Mouse (Mus musculus) forebrain, embryonic 12.5 days (tissue): ENCODE measurements around the gene Ppat. TPM values are rescaled to one million over a fixed set of nuclear protein-coding genes. Genes with fewer than 3 reads are reported as not detected.
"Not testable (repeated sequence)": the region's sequence is repeated elsewhere in the genome, so short reads cannot be mapped to it uniquely, and the experiment has no call there.

Experiments
- ATAC-seq: fragments of 200-750 bp; cut with Nextera tagmentation; 2 replicates; pipeline ENCODE4 v1.8.0; 2017; ENCODE audit warnings: moderate TSS enrichment; ENCODE audit not compliant: low FRiP score
- H3K27ac ChIP-seq: fragments of 300-500 bp; sonication (generic); 2 replicates; pipeline ENCODE4 v1.5.1; 2016; ENCODE audit warnings: mild to moderate bottlenecking
- H3K27me3 ChIP-seq: fragments of 300-500 bp; sonication (generic); 2 replicates; pipeline ENCODE4 v1.6.1; 2016; ENCODE audit warnings: mild to moderate bottlenecking
- H3K36me3 ChIP-seq: fragments of 300-500 bp; sonication (generic); replicated peaks from 2 replicates; pipeline ENCODE4 v1.6.1; 2016; ENCODE audit warnings: mild to moderate bottlenecking
- H3K4me1 ChIP-seq: fragments of 300-500 bp; sonication (generic); 2 replicates; pipeline ENCODE4 v1.6.1; 2016
- H3K4me2 ChIP-seq: fragments of 300-500 bp; sonication (generic); 2 replicates; pipeline ENCODE4 v1.6.1; 2016; ENCODE audit warnings: mild to moderate bottlenecking, moderate library complexity
- H3K4me3 ChIP-seq: fragments of 300-500 bp; sonication (generic); replicated peaks from 2 replicates; pipeline ENCODE4 v1.5.1; 2016; ENCODE audit warnings: mild to moderate bottlenecking
- H3K9ac ChIP-seq: fragments of 300-500 bp; sonication (generic); 2 replicates; pipeline ENCODE4 v1.6.1; 2016; ENCODE audit warnings: mild to moderate bottlenecking
- H3K9me3 ChIP-seq: fragments of 300-500 bp; sonication (generic); 2 replicates; pipeline ENCODE4 v1.6.1; 2016
- WGBS: fragments of 180-500 bp; shearing (Covaris S2); methylation state at CpG from one replicate; pipeline ENCODE4 v1.1.7; 2016; 5-methylcytosine and 5-hydroxymethylcytosine counted together
- polyA plus RNA-seq: library from polyadenylated mRNA; unstranded; fragments of >200 nt; fragmentation: Nextera tagmentation; extraction: Ambion mirVana; gene quantifications from 2 replicates; pipeline ENCODE4 v1.2.1, GENCODE M21; 2016

The Ppat gene
- 31.8 and 32.6 TPM in 2 replicates for polyA plus RNA-seq

DNA sequence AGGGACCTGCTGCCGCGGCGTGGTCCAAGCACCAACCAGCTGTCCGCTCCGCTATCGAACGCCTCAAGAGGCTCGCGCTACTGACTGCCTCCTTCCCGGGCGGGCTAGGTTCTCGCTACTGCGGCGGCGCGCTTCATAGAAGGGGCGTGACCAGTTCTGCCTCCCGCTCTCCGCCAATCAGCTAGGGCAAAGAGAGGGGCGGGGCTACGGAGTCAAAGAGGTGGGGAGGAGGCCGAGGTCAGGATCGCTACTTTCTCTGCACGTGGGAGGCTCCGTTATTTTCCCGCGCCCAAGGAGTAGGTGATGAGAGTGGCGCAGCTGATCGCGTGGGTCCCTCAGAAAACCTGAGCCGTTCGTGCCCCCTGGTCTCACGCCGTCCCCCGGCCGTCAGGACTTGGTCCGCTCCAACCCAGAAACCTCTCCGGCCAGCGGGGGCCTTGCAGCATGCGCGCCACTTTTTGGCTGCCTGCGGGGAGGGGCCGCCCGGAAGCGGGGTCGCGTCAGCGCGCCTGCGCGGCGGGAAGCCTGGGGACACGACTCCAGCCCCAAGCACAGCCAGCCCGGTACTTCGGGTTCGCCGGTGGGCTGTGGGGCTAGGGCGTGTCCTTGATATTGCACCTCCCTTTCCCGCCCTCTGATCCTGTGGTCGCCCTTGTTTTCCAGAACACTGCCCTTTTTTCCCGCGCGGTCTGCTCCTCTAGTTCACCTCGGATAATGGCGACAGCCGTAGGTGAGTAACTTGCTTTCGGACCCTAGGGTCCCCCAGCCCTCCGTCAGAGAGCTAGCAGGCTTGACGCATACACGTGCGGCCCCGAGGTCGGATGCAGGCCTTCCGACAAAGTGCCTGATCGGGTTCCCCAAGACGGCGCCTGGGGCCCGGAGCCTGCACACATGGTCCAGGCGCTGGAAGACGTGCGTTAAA lies at the start of gene Ppat, which contains the start of gene Paics:
Gene Ppat (minus strand): TSS at position 473 of the 922 bp plus-strand sequence.
Gene Paics (plus strand): TSS at position 202 of the 922 bp plus-strand sequence.
- Histone ChIP-seq H3K9me3 (no peaks in the 10 kb centered on the region), H3K4me3 (peak within 1 kb of the TSS; percentile 77), H3K27ac (peak within 1 kb of the TSS; percentile 90), H3K4me2 (peak within 1 kb of the TSS; percentile 82), H3K36me3 (peaks cover 18% of the 10 kb centered on the region), H3K9ac (peak within 1 kb of the TSS; percentile 78), H3K27me3 (no peaks in the 10 kb centered on the region), H3K4me1 (peaks cover 42% of the 10 kb centered on the region)
- ATAC-seq: peak; percentile 97
- WGBS: under 1% methylated on average over 80 of the region's 81 CpGs

- Histone ChIP-seq H3K36me3 (peaks cover 69% of the 10 kb centered on the region), H3K4me2 (no peak overlapping the region), H3K9ac (no peak overlapping the region), H3K27ac (no peak overlapping the region), H3K27me3 (no peaks in the 10 kb centered on the region), H3K4me3 (no peak overlapping the region), H3K9me3 (no peaks in the 10 kb centered on the region), H3K4me1 (no peaks in the 10 kb centered on the region)
- ATAC-seq: no peak
- 53% methylated on average over 5 of the region's 5 CpGs for WGBS
Measured at GRCm38 (mm10) chr5:76998416-76998815, 47.0 kb upstream of the Ppat start.

GRCm38 (mm10) chr5:76993174-76993814 lies 41.9 kb upstream of the Ppat start:
- Histone ChIP-seq H3K4me2 (no peak overlapping the region), H3K9me3 (no peaks in the 10 kb centered on the region), H3K4me1 (no peaks in the 10 kb centered on the region), H3K9ac (no peak overlapping the region), H3K27me3 (no peaks in the 10 kb centered on the region), H3K36me3 (peaks cover 82% of the 10 kb centered on the region), H3K27ac (no peak overlapping the region), H3K4me3 (no peak overlapping the region)
- no peak for ATAC-seq
- 94% methylated on average over 5 of the region's 5 CpGs for WGBS

DNA sequence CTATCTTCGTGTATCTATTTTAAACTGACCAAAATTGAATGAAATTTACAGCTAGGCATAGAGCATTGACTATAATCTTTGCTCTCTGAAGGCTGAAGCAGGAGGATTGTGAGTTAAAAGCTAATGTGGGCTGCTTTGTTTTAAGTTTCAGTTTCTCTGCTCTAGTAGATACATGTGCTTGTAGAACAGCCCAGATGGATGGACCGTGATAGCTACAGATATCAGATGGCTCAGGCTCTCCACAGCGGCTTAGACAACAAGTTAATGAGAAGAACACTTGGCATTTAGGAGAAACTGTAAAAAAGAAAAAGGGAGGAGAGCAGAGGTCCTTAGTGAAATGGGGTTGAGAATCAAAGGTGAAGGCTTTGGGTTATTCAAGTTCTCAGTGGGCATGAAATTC lies 39.4 kb upstream of the Ppat start:
- H3K4me2 ChIP-seq: no peak overlapping the region
- no peak overlapping the region for H3K4me3 ChIP-seq
- no peaks in the 10 kb centered on the region for H3K27me3 ChIP-seq
- no peak overlapping the region for H3K9ac ChIP-seq
- no peak overlapping the region for H3K27ac ChIP-seq
- ATAC-seq: no peak
- H3K9me3 ChIP-seq: no peaks in the 10 kb centered on the region
- no peaks in the 10 kb centered on the region for H3K4me1 ChIP-seq
- WGBS: 97% methylated on average over 3 of the region's 3 CpGs
- H3K36me3 ChIP-seq: peaks cover 79% of the 10 kb centered on the region

DNA sequence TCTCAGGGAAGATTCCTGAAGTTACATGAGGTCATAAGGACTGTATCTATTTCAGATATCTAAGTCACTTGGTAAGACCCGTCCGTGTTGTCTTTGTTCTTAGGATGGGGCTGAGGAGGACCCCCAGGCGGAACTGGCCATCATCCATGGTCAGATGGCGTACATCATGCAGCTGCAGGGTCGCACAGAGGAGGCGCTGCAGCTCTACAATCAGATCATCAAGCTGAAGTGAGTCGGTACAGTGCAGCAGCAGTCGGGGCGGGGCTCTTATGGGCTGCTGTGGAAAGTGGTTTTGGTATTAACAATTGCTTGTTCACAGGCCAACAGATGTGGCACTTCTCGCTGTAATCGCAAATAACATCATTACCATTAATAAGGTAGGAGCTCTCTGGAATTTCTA lies 32.6 kb upstream of the Ppat start:
- Histone ChIP-seq H3K4me3 (no peak overlapping the region), H3K9me3 (no peaks in the 10 kb centered on the region), H3K4me1 (no peaks in the 10 kb centered on the region), H3K4me2 (no peak overlapping the region), H3K27me3 (no peaks in the 10 kb centered on the region), H3K36me3 (peaks cover 77% of the 10 kb centered on the region), H3K27ac (no peak overlapping the region), H3K9ac (no peak overlapping the region)
- 92% methylated on average over 11 of the region's 11 CpGs for WGBS
- no peak for ATAC-seq

- no peaks in the 10 kb centered on the region for H3K9me3 ChIP-seq
- 90% methylated on average over 8 of the region's 8 CpGs for WGBS
- H3K27me3 ChIP-seq: no peaks in the 10 kb centered on the region
- H3K27ac ChIP-seq: no peak overlapping the region
- peak overlapping the region; percentile 89 for H3K4me3 ChIP-seq
- peaks cover 38% of the 10 kb centered on the region for H3K36me3 ChIP-seq
- no peak for ATAC-seq
- H3K4me1 ChIP-seq: peaks cover 14% of the 10 kb centered on the region
- no peak overlapping the region for H3K9ac ChIP-seq
- peak overlapping the region; percentile 88 for H3K4me2 ChIP-seq
Measured at GRCm38 (mm10) chr5:76975736-76976135, 24.4 kb upstream of the Ppat start.

DNA sequence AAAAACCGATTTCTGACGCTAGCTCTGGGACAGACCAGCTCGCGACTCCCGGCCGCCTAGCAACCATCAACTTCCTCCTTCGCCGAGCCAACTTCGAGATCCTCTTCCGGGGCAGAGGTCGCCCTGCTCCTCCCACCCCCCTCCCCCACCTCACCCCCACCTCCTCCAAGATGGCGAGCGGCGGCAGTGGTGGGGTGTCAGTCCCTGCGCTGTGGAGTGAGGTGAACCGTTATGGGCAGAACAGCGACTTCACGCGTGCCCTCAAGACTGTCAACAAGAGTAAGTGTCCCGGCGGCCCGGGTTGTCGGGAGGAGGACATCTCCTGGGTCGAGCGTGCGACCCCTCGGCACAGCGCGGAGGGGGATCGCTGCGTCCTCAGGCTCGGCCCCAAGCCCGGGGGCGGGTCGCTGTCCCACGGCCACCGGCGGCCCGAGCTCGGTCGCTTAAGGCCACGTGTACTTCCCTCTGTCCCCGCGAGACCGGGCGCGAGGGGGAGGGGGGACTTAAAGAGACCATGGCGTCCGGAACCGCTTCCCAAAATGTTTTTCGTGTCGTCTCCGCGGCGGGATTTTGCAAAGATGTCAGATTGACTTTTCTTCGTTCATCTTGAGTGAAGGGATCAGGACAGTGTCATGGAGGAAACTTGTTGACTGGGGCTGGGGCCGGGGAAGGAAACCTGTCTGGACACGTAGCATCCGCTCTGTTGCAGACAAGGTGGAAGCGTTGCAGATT lies 23.3 kb upstream of the Ppat start, which contains the start of gene Srp72:
Gene Srp72 (plus strand): TSS at position 130 of the 732 bp plus-strand sequence.
- Histone ChIP-seq H3K27me3 (no peaks in the 10 kb centered on the region), H3K27ac (peak within 1 kb of the TSS; percentile 86), H3K4me1 (peaks cover 14% of the 10 kb centered on the region), H3K4me3 (peak within 1 kb of the TSS; percentile 89), H3K4me2 (peak within 1 kb of the TSS; percentile 88), H3K9me3 (no peaks in the 10 kb centered on the region), H3K9ac (peak within 1 kb of the TSS; percentile 80), H3K36me3 (peaks cover 39% of the 10 kb centered on the region)
- ATAC-seq: peak; percentile 94
- under 1% methylated on average over 59 of the region's 60 CpGs for WGBS

DNA sequence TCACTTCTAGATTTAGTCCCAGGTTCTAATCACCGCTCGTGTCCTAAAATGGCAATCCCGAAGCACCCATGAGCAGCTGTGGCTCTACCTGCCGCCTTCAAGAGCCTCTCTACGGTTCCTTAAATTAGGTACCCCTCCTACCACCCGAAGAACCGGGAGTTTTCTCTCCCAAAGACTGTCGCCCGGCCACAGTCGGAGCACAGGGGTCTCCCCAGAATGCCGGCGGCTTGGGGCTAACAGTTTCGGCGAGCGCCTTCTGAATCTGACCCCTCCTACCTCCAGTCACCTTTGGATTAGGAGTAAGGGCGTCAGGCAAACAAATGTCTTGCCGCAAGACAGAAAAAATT lies 22.8 kb upstream of the Ppat start:
- Histone ChIP-seq H3K27me3 (no peaks in the 10 kb centered on the region), H3K4me2 (peak overlapping the region; percentile 88), H3K4me1 (peaks cover 14% of the 10 kb centered on the region), H3K4me3 (peak overlapping the region; percentile 89), H3K36me3 (peaks cover 39% of the 10 kb centered on the region), H3K27ac (0 out of 2 replicates have a peak overlapping the region, but pooled peaks have one; percentile 14), H3K9ac (peak overlapping the region; percentile 72), H3K9me3 (no peaks in the 10 kb centered on the region)
- 3% methylated on average over 17 of the region's 17 CpGs for WGBS
- peak; percentile 62; the same call in 1 of the 2 replicates for ATAC-seq

DNA sequence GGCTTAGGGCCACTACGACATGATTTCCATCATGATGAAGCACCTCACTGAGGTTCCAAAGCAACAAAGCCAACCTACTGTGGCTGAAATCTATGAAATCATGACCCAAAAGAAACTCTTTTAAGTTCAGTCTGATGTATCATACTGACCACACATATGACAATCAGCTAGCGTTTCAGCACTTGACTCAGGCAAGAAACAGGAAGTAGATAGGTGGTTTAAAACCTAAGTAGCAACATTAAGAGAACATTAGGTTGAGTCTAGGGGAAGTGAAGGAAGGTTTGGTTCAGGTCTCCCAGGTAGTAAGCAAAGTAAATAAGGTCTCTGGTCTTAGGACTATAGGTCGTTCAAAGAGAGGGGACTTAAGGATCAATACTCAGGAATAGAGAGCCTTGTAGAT lies 22.1 kb upstream of the Ppat start:
- 0 out of 2 replicates have a peak overlapping the region, but pooled peaks have one; percentile 72 for H3K9ac ChIP-seq
- H3K4me1 ChIP-seq: peaks cover 14% of the 10 kb centered on the region
- H3K4me2 ChIP-seq: peak overlapping the region; percentile 88
- H3K36me3 ChIP-seq: peaks cover 40% of the 10 kb centered on the region
- no peaks in the 10 kb centered on the region for H3K9me3 ChIP-seq
- ATAC-seq: no peak
- peak overlapping the region; percentile 89 for H3K4me3 ChIP-seq
- H3K27ac ChIP-seq: no peak overlapping the region
- WGBS: 63% methylated on average over 3 of the region's 3 CpGs
- H3K27me3 ChIP-seq: no peaks in the 10 kb centered on the region

DNA sequence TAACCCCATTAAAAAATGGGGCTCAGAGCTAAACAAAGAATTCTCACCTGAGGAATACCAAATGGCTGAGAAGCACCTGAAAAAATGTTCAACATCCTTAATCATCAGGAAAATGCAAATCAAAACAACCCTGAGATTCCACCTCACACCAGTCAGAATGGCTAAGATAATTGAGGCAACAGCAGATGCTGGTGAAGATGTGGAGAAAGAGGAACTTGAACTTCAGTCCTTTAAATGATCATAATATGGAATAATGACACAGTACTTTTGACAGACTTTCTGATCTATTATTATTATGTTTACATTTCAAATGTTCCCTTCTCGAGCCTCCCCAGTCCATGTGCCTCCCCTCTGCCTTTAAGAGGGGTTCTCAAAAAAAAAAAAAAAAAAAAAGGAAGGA lies 19.7 kb upstream of the Ppat start:
- not testable (repeated sequence) for H3K27me3 ChIP-seq, ATAC-seq, H3K9me3 ChIP-seq, H3K4me3 ChIP-seq, H3K9ac ChIP-seq, H3K4me2 ChIP-seq, H3K27ac ChIP-seq
- 93% methylated on average over 1 of the region's 1 CpGs for WGBS
- H3K36me3 ChIP-seq: peaks cover 41% of the 10 kb centered on the region
- peaks cover 14% of the 10 kb centered on the region for H3K4me1 ChIP-seq

DNA sequence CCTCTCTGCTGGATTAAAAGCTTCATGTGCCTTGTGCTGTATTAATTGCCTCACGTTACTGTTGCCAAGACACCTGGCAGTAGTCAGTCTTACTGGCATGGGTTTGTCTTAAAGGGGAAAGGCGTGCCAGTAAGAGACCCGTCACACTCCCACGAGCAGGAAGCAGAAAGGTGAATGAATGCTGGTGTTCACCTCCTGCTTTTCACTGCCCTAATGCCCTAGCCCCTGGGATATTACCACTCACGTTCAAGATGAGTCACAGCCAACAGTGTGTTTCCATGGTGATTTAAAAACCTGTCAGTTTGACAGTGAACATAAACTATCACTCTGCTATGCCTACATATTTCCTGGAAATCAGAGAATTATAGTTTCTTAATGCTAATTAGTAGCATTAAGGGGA lies 17.9 kb upstream of the Ppat start:
- H3K4me1 ChIP-seq: peaks cover 7% of the 10 kb centered on the region
- ATAC-seq: no peak
- H3K4me2 ChIP-seq: no peak overlapping the region
- H3K36me3 ChIP-seq: peaks cover 55% of the 10 kb centered on the region
- H3K27me3 ChIP-seq: no peaks in the 10 kb centered on the region
- H3K27ac ChIP-seq: no peak overlapping the region
- H3K9ac ChIP-seq: no peak overlapping the region
- no peaks in the 10 kb centered on the region for H3K9me3 ChIP-seq
- WGBS: 88% methylated on average over 5 of the region's 5 CpGs
- H3K4me3 ChIP-seq: no peak overlapping the region

GRCm38 (mm10) chr5:76964651-76965050 lies 13.3 kb upstream of the Ppat start:
- Histone ChIP-seq H3K4me2 (no peak overlapping the region), H3K27me3 (no peaks in the 10 kb centered on the region), H3K27ac (no peak overlapping the region), H3K4me3 (no peak overlapping the region), H3K9me3 (no peaks in the 10 kb centered on the region), H3K36me3 (peaks cover 83% of the 10 kb centered on the region), H3K9ac (no peak overlapping the region), H3K4me1 (no peaks in the 10 kb centered on the region)
- whole genome bisulfite sequencing: 89% methylated on average over 3 of the region's 3 CpGs
- ATAC-seq: no peak
